Mouse (Mus musculus): ENCODE measurements around the gene Mpped1.
A peak's percentile ranks its signal among the peaks of the same experiment; 100 is the strongest.

- TF ChIP-seq USF1 (IDR thresholded peaks at IDR 0.05; ENCODE audit: low read depth, low read length), result no peak
- TF ChIP-seq HCFC1 (IDR thresholded peaks at IDR 0.05; ENCODE audit: low read depth, low read length), result no peak
- peak; percentile 20 to 42 (median 39); a peak in 5 of 6 replicates for TF ChIP-seq CTCF (IDR thresholded peaks at IDR 0.05 in 2 of 3, conservative IDR thresholded peaks at IDR 0.05 in 1 of 3; ENCODE audit: control insufficient read depth in 1 of 3, insufficient read depth in 1 of 3, low read depth in 2 of 3, low read length in 3 of 3, poor library complexity in 1 of 3, severe bottlenecking in 1 of 3)
- TF ChIP-seq POLR2A (IDR thresholded peaks at IDR 0.05; ENCODE audit: control insufficient read depth in 1 of 2, insufficient read depth in 1 of 2, low read depth in 1 of 2, low read length in 2 of 2, poor library complexity in 1 of 2), result no peak
- TF ChIP-seq GATA1 (IDR thresholded peaks at IDR 0.05; ENCODE audit: low read depth, low read length), result no peak
- TF ChIP-seq CHD2 (IDR thresholded peaks at IDR 0.05; ENCODE audit: low read length), result no peak
- no peak for TF ChIP-seq RCOR1 (IDR thresholded peaks at IDR 0.05; ENCODE audit: low read depth, low read length)
- TF ChIP-seq MAFK (IDR thresholded peaks at IDR 0.05; ENCODE audit: borderline replicate concordance, low read depth, low read length), result no peak
- TF ChIP-seq TCF12 (IDR thresholded peaks at IDR 0.05; ENCODE audit: low read depth, low read length), result no peak
- TF ChIP-seq POLR2AphosphoS2 (IDR thresholded peaks at IDR 0.05; ENCODE audit: low read length), result no peak
- TF ChIP-seq UBTF (IDR thresholded peaks at IDR 0.05; ENCODE audit: borderline replicate concordance, insufficient read depth, low read depth, low read length), result no peak
- no peak for TF ChIP-seq MAX (IDR thresholded peaks at IDR 0.05; ENCODE audit: low read length)
These were observed 20.3 kb upstream of the Mpped1 start for GRCm38 (mm10) chr15:83758958-83759357.

All from MEL (cell line).